Comparison of ENCODE assay signal across 17 mouse cellular contexts in the genomic region with DNA sequence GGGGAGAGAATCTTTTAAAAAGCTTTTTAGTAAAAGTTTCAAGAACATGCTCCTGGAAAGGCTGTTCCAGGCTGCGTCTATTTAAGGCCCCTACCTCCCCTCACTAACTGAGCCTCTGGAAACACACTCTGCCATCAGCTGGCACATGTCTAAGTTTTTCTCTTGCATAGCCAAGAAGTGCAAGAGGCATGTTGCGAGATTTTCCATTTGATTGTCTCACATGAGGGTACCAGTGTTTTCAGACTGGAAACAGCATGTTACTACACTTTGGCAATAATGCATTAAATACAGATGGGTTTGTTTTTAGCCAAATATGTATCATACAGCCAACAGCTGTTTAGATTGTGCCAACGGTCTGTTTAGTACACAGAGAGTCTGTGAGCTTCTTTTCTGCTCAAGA.
"Had no signal": no experiment of that assay in that cellular context is flagged by ENCODE, and none has a peak within 500 bp of the region (broad histone marks: within the 10 kb centered on the region; RNA-seq: fewer than 3 reads in every experiment).

No protein-coding gene starts in this region.

- ATAC-seq: midbrain, embryonic 15.5 days had no signal

- H3K4me3 ChIP-seq: limb, embryonic 13.5 days; midbrain, embryonic 15.5 days; neural tube, embryonic 13.5 days had no signal

- H3K27ac ChIP-seq: kidney, postnatal 0 days; limb, embryonic 13.5 days; liver, embryonic 14.5 days; midbrain, embryonic 15.5 days; neural tube, embryonic 13.5 days had no signal

- DNase-seq: kidney, adult 9 months; kidney, postnatal 36 days; left cerebral cortex, postnatal 4 days; lung, adult 2 months; lung, postnatal 10 days; lung, postnatal 4 days; retina, postnatal 1 day; right cerebral cortex, postnatal 4 days; spleen, adult 18-20 months; thymus, adult 2 months; thymus, postnatal 25 days had no signal

- H3K27me3 ChIP-seq: limb, embryonic 13.5 days; midbrain, embryonic 15.5 days; neural tube, embryonic 13.5 days had no signal

- H3K9me3 ChIP-seq: limb, embryonic 13.5 days; midbrain, embryonic 15.5 days; neural tube, embryonic 13.5 days had no signal

- H3K4me2 ChIP-seq: limb, embryonic 13.5 days; midbrain, embryonic 11.5 days; midbrain, embryonic 15.5 days; neural tube, embryonic 13.5 days had no signal

- H3K9ac ChIP-seq: limb, embryonic 13.5 days; liver, embryonic 14.5 days; midbrain, embryonic 15.5 days; neural tube, embryonic 13.5 days had no signal

- H3K36me3 ChIP-seq: limb, embryonic 13.5 days; midbrain, embryonic 15.5 days; neural tube, embryonic 13.5 days had no signal
